Mouse (Mus musculus): ENCODE results near the gene Ppp4c. TPM values are rescaled to one million over a fixed set of nuclear protein-coding genes. Genes with fewer than 3 reads are reported as not detected.
A peak's percentile ranks its signal among the peaks of the same experiment; 100 is the strongest.

The Ppp4c gene
- polyA plus RNA-seq, 1 experiment from 2014 or later, result 214 TPM

DNA sequence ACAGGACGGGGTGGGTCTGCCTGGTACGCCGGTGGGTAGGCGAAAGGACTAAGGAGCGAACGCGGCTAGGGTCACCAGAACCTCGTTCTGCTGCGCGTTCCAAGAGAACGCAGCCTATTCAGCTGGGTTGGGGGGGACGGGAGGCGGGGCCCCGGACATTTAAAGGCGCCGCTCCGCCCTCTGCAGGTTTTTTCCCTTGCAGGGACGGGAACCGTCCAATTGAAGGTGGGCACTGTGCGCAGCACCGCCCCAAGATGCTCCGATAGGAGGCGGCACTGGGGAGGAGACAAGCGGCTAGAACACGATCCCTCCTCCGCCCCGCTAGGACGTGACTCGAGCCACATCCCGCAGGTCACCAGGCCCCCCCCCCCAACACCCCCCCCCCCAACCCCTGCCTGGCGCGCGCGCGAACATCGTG is 6.8 kb upstream of the Ppp4c start:
- ATAC-seq (ENCODE audit: low read depth) (peak; percentile 97), DNase-seq (ENCODE audit: low spot score) (peak; percentile 99)
- Histone ChIP-seq H3K4me3 (ENCODE audit: low read depth, low read length) (peak overlapping the region; percentile 88), H3K27me3 (replicated peaks; ENCODE audit: control insufficient read depth, insufficient read depth, low read length) (no peaks in the 10 kb centered on the region), H3K4me2 (ENCODE audit: low read depth, low read length) (peak overlapping the region; percentile 82), H3K9ac (ENCODE audit: low read depth, low read length) (peak overlapping the region; percentile 84), H3K9me3 (ENCODE audit: control insufficient read depth, low read length) (no peaks in the 10 kb centered on the region), H3K36me3 (ENCODE audit: control insufficient read depth, insufficient read depth, low read length) (peaks cover 39% of the 10 kb centered on the region), H3K27ac (replicated peaks; ENCODE audit: low read depth, low read length) (peak overlapping the region; percentile 99), H3K4me1 (ENCODE audit: control insufficient read depth, insufficient read depth, low read length) (peaks cover 11% of the 10 kb centered on the region)
- 2% methylated on average over 10 of the region's 36 CpGs for WGBS

DNA sequence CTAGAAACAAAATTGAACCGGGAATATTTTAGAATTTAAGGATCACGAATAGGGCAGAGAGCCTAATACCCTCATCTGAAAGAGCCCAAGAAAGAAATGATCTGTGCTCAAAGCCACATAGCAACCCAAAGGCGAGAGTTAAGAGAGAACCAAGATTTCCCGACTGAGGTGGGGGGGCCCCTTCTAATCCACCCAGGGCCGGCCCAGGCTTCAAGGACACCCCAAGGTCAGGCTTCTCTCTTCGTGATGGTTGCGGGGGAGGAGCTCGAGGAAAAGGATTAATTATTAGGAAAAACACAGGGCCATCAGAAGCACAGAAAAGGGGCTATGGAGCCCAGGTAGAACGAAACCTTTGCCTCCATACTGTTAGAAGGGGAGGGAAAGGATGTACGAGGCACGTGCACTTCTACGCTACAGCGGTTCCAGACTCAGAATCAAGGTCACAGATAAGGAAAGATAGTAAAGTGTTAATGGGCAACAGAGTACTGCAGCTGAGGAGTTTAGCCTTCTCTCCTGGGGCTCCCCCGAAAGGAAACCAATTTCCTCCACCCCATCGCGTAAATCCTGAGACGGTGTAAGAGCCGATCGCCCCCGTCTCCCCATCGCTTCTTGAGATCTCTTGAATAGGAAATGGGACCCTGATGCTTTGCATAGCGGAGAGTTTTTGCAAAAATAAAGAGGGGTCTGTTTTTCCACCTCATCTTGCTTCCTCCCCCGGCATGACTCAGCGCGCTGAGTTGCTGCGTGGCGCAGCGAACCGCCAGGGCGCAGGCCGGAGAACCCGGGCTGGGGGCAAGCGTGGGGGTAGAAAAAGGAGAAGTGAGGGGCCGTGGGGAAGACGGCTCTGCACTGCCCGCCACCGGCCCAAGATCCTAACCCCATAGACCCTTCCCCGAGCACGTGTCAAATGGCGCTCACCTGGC is 6.1 kb upstream of the Ppp4c start:
- H3K27me3 ChIP-seq (replicated peaks; ENCODE audit: control insufficient read depth, insufficient read depth, low read length), result no peaks in the 10 kb centered on the region
- H3K9ac ChIP-seq (ENCODE audit: low read depth, low read length), result peak overlapping the region; percentile 81
- H3K36me3 ChIP-seq (ENCODE audit: control insufficient read depth, insufficient read depth, low read length), result peaks cover 38% of the 10 kb centered on the region
- no peak for DNase-seq (ENCODE audit: low spot score)
- no peaks in the 10 kb centered on the region for H3K9me3 ChIP-seq (ENCODE audit: control insufficient read depth, low read length)
- WGBS, result under 1% methylated on average over 40 of the region's 40 CpGs
- peaks cover 11% of the 10 kb centered on the region for H3K4me1 ChIP-seq (ENCODE audit: control insufficient read depth, insufficient read depth, low read length)
- H3K4me3 ChIP-seq (ENCODE audit: low read depth, low read length), result peak overlapping the region; percentile 88
- no peak for ATAC-seq (ENCODE audit: low read depth)
- peak overlapping the region; percentile 82 for H3K4me2 ChIP-seq (ENCODE audit: low read depth, low read length)
- H3K27ac ChIP-seq (replicated peaks; ENCODE audit: low read depth, low read length), result peak overlapping the region; percentile 93

DNA sequence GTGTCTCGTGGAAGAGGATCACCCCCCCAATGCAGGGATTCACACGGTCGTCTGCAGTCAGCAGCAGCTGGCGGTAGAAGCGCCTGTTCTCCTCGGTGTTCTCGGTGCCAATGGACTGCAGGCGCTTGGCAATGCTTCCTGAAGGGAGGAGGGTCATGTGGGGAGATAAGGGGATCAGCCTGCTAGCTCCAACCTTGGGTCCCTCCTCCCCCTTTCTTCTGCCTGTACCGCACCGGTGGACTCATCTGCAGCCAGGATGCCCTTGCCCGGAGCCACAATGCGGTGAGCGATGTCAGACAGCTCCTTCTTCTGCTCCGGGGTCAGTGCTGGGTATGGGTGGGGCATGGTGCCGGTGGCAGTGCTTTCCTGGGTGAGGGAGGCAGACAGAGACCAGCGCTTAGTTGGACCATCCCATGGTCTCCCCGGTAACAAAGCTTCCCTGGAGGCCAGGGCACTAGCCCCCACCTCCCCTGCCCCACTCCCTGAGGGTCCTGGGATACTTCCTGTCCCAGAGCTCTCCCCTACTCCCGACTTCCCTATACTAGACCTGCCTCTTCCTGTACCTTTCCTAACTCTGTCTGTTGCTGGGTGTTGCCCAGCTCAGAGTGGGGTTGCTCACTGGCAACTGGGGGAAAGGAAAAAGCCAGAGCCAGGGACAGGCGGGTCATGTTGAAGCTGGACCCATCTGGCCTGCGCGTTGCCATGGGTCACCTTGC is 5.3 kb upstream of the Ppp4c start, which contains the start of gene Fam57b:
Fam57b (plus strand) TSS at position 258 of the 716 bp plus-strand sequence.
- WGBS, result 21% methylated on average over 17 of the region's 21 CpGs
- ATAC-seq (ENCODE audit: low read depth) (no peak), DNase-seq (ENCODE audit: low spot score) (peak; percentile 13)
- Histone ChIP-seq H3K4me3 (ENCODE audit: low read depth, low read length) (peak within 1 kb of the TSS; percentile 88), H3K9me3 (ENCODE audit: control insufficient read depth, low read length) (no peaks in the 10 kb centered on the region), H3K27ac (replicated peaks; ENCODE audit: low read depth, low read length) (peak within 1 kb of the TSS; percentile 93), H3K9ac (ENCODE audit: low read depth, low read length) (peak within 1 kb of the TSS; percentile 81), H3K36me3 (ENCODE audit: control insufficient read depth, insufficient read depth, low read length) (peaks cover 38% of the 10 kb centered on the region), H3K4me2 (ENCODE audit: low read depth, low read length) (peak within 1 kb of the TSS; percentile 82), H3K27me3 (replicated peaks; ENCODE audit: control insufficient read depth, insufficient read depth, low read length) (no peaks in the 10 kb centered on the region), H3K4me1 (ENCODE audit: control insufficient read depth, insufficient read depth, low read length) (peaks cover 11% of the 10 kb centered on the region)

- H3K9ac ChIP-seq (ENCODE audit: low read depth, low read length), result 0 out of 2 replicates have a peak overlapping the region, but pooled peaks have one; percentile 81
- peaks cover 38% of the 10 kb centered on the region for H3K36me3 ChIP-seq (ENCODE audit: control insufficient read depth, insufficient read depth, low read length)
- DNase-seq (ENCODE audit: low spot score) (peak; percentile 34), ATAC-seq (ENCODE audit: low read depth) (no peak)
- H3K9me3 ChIP-seq (ENCODE audit: control insufficient read depth, low read length), result no peaks in the 10 kb centered on the region
- no peaks in the 10 kb centered on the region for H3K27me3 ChIP-seq (replicated peaks; ENCODE audit: control insufficient read depth, insufficient read depth, low read length)
- peaks cover 11% of the 10 kb centered on the region for H3K4me1 ChIP-seq (ENCODE audit: control insufficient read depth, insufficient read depth, low read length)
- 72% methylated on average over 8 of the region's 8 CpGs for WGBS
- no peak overlapping the region for H3K27ac ChIP-seq (replicated peaks; ENCODE audit: low read depth, low read length)
- 0 out of 2 replicates have a peak overlapping the region, but pooled peaks have one; percentile 88 for H3K4me3 ChIP-seq (ENCODE audit: low read depth, low read length)
- H3K4me2 ChIP-seq (ENCODE audit: low read depth, low read length), result peak overlapping the region; percentile 82
Measured at GRCm38 (mm10) chr7:126796350-126796932, 4.1 kb upstream of the Ppp4c start.

DNA sequence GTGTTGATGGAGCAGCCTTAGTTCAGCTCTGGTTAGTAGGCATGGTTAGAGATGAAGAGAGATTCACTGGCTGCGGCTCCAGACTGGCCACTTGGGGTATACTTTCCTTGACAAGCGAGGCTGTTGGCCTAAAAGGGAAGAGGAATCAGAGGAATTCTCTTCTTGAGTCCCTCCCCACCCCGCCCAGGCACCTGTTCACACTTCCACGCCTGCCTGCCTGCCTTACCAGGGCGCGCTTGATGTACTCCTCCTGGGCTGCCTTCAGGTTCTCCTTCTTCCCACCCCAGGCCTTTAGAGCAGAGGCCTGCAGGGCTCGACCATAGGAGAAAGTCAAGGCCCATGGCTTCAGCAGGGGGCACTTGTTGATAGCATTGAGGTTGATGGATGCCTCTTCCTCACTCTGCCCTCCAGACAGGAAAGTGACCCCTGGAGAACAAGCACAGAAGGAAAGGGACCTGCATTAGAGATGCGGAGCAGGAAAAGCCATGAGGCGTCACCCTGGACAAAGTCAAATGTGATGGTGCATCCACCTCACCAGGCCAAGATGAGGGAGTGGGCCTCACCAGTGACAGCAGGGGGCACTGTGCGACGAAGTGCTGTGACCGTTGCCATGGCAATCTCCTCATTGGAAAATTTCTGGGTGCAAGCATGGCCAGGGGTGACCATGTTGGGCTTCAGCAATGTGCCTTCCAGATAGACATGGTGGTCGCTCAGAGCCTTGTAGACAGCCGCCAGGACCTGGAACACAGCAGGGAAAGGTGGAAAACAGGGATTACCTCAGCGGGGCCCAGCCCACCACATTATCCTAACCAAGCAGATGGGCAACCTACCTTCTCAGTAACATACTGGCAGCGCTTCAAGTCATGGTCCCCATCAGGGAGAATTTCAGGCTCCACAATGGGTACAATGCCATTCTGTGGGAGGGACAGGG is 3.4 kb upstream of the Ppp4c start:
- ATAC-seq (ENCODE audit: low read depth), result no peak
- DNase-seq (ENCODE audit: low spot score), result no peak
- Histone ChIP-seq H3K27ac (replicated peaks; ENCODE audit: low read depth, low read length) (no peak overlapping the region), H3K27me3 (replicated peaks; ENCODE audit: control insufficient read depth, insufficient read depth, low read length) (no peaks in the 10 kb centered on the region), H3K4me2 (ENCODE audit: low read depth, low read length) (no peak overlapping the region), H3K9ac (ENCODE audit: low read depth, low read length) (no peak overlapping the region), H3K9me3 (ENCODE audit: control insufficient read depth, low read length) (no peaks in the 10 kb centered on the region), H3K4me1 (ENCODE audit: control insufficient read depth, insufficient read depth, low read length) (peaks cover 16% of the 10 kb centered on the region), H3K36me3 (ENCODE audit: control insufficient read depth, insufficient read depth, low read length) (peaks cover 38% of the 10 kb centered on the region), H3K4me3 (ENCODE audit: low read depth, low read length) (no peak overlapping the region)
- 85% methylated on average over 16 of the region's 16 CpGs for WGBS

- H3K9me3 ChIP-seq (ENCODE audit: control insufficient read depth, low read length), result no peaks in the 10 kb centered on the region
- WGBS, result 72% methylated on average over 4 of the region's 4 CpGs
- no peak overlapping the region for H3K4me3 ChIP-seq (ENCODE audit: low read depth, low read length)
- no peak overlapping the region for H3K4me2 ChIP-seq (ENCODE audit: low read depth, low read length)
- H3K27ac ChIP-seq (replicated peaks; ENCODE audit: low read depth, low read length), result no peak overlapping the region
- DNase-seq (ENCODE audit: low spot score) (no peak), ATAC-seq (ENCODE audit: low read depth) (no peak)
- H3K4me1 ChIP-seq (ENCODE audit: control insufficient read depth, insufficient read depth, low read length), result peaks cover 11% of the 10 kb centered on the region
- peaks cover 45% of the 10 kb centered on the region for H3K36me3 ChIP-seq (ENCODE audit: control insufficient read depth, insufficient read depth, low read length)
- H3K27me3 ChIP-seq (replicated peaks; ENCODE audit: control insufficient read depth, insufficient read depth, low read length), result no peaks in the 10 kb centered on the region
- H3K9ac ChIP-seq (ENCODE audit: low read depth, low read length), result no peak overlapping the region
Measured at GRCm38 (mm10) chr7:126794271-126794605, 1.9 kb upstream of the Ppp4c start.

- Histone ChIP-seq H3K27ac (replicated peaks; ENCODE audit: low read depth, low read length) (peak overlapping the region; percentile 96), H3K36me3 (ENCODE audit: control insufficient read depth, insufficient read depth, low read length) (peaks cover 51% of the 10 kb centered on the region), H3K27me3 (replicated peaks; ENCODE audit: control insufficient read depth, insufficient read depth, low read length) (no peaks in the 10 kb centered on the region), H3K9ac (ENCODE audit: low read depth, low read length) (no peak overlapping the region), H3K4me3 (ENCODE audit: low read depth, low read length) (no peak overlapping the region), H3K4me2 (ENCODE audit: low read depth, low read length) (no peak overlapping the region), H3K9me3 (ENCODE audit: control insufficient read depth, low read length) (no peaks in the 10 kb centered on the region), H3K4me1 (ENCODE audit: control insufficient read depth, insufficient read depth, low read length) (peaks cover 11% of the 10 kb centered on the region)
- DNase-seq (ENCODE audit: low spot score), result no peak
- 70% methylated on average over 4 of the region's 4 CpGs for WGBS
- ATAC-seq (ENCODE audit: low read depth), result no peak
Measured at GRCm38 (mm10) chr7:126793456-126794270, 1.4 kb upstream of the Ppp4c start.
